Mouse (Mus musculus): ENCODE results near the gene Vav2. TPM values are rescaled to one million over a fixed set of nuclear protein-coding genes. Genes with fewer than 3 reads are reported as not detected.
A peak's percentile ranks its signal among the peaks of the same experiment; 100 is the strongest.

The Vav2 gene
- total and polyA plus RNA-seq, 2 experiments from 2014 or later, result 6.4 to 33.6 TPM

DNA sequence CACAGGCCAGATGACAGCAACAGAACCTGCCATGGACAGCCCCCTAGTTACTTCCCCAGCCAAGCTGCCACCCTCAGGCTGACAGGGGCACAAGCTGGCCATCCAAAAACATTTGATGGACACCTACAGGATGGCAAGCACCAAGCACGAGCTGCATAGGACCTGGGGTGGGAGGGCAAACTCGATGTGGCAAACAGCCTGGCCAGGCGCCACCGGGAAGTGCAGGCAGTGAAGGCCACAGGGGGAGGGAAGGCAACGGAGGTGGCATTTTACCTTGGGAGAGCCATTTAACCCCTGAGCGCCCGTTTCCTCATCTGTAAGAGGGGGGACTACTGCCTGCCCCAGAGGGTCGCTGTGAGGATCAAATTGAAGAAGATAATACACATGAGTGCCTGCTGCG is 33.8 kb upstream of the Vav2 start:
- H3K4me3 ChIP-seq (ENCODE audit: low read depth, low read length), result no peak overlapping the region
- no peak overlapping the region for H3K9ac ChIP-seq (replicated peaks; ENCODE audit: low read length, poor library complexity, severe bottlenecking)
- WGBS, result 77% methylated on average over 9 of the region's 9 CpGs
- H3K36me3 ChIP-seq (ENCODE audit: insufficient read depth, low read length), result peaks cover 78% of the 10 kb centered on the region
- DNase-seq (ENCODE audit: low spot score) (no peak), ATAC-seq (ENCODE audit: low FRiP score) (no peak)
- no peak overlapping the region for H3K27ac ChIP-seq (ENCODE audit: low read depth, low read length)
- H3K9me3 ChIP-seq (ENCODE audit: low read length), result no peaks in the 10 kb centered on the region
- no peaks in the 10 kb centered on the region for H3K27me3 ChIP-seq (ENCODE audit: insufficient read depth, low read length)
- no peak for TF ChIP-seq CTCF (IDR thresholded peaks at IDR 0.05)
- H3K4me2 ChIP-seq (ENCODE audit: low read depth, low read length, poor library complexity, severe bottlenecking), result no peak overlapping the region
- H3K4me1 ChIP-seq (ENCODE audit: insufficient read depth, low read length), result no peaks in the 10 kb centered on the region

DNA sequence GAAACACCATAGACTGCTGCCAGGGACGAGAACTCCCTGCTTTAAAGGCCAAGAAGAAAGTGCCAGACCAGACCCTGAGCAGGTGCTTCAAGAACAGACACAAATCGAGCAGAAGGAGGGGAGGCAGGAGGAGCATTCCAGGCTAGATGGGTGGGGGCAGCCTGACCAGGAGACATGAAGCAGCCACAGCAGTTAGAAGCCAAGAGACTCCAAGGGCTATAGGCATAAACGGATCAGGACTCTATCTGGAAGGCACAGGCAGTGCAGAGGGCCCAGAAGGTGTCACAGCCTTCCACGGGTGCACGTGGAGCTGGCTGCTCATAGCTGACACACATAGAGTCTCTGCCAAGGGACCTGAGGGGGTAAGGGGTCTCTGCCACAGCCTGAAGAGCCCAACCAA is 33.3 kb upstream of the Vav2 start:
- no peaks in the 10 kb centered on the region for H3K9me3 ChIP-seq (ENCODE audit: low read length)
- H3K9ac ChIP-seq (replicated peaks; ENCODE audit: low read length, poor library complexity, severe bottlenecking), result no peak overlapping the region
- no peak for TF ChIP-seq CTCF (IDR thresholded peaks at IDR 0.05)
- H3K36me3 ChIP-seq (ENCODE audit: insufficient read depth, low read length), result peaks cover 79% of the 10 kb centered on the region
- WGBS, result 89% methylated on average over 5 of the region's 5 CpGs
- ATAC-seq (ENCODE audit: low FRiP score) (no peak), DNase-seq (ENCODE audit: low spot score) (no peak)
- H3K4me1 ChIP-seq (ENCODE audit: insufficient read depth, low read length), result no peaks in the 10 kb centered on the region
- no peaks in the 10 kb centered on the region for H3K27me3 ChIP-seq (ENCODE audit: insufficient read depth, low read length)
- H3K4me2 ChIP-seq (ENCODE audit: low read depth, low read length, poor library complexity, severe bottlenecking), result no peak overlapping the region
- H3K27ac ChIP-seq (ENCODE audit: low read depth, low read length), result no peak overlapping the region
- H3K4me3 ChIP-seq (ENCODE audit: low read depth, low read length), result no peak overlapping the region

DNA sequence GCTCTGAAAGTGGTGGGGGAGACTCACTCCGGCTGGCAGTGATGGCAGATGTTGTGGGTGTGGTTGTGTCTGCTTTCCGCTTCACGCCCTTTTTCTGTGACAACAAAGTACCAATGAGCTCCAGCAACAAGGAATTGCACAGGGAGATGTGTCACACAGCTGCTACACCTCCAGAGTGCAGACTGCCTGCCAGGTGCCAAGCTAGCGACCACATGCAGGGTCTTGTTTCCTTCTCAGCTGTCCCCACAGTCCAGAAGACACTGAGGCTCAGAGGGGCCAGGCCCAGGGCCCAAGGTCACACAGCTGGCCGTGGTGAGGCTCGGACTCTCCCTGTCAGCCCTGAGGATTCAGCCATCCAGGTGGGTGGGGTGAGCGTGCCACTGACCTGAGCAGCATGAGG is 32.9 kb upstream of the Vav2 start:
- peaks cover 83% of the 10 kb centered on the region for H3K36me3 ChIP-seq (ENCODE audit: insufficient read depth, low read length)
- no peaks in the 10 kb centered on the region for H3K9me3 ChIP-seq (ENCODE audit: low read length)
- ATAC-seq (ENCODE audit: low FRiP score) (no peak), DNase-seq (ENCODE audit: low spot score) (no peak)
- 91% methylated on average over 7 of the region's 7 CpGs for WGBS
- H3K4me3 ChIP-seq (ENCODE audit: low read depth, low read length), result no peak overlapping the region
- no peak overlapping the region for H3K4me2 ChIP-seq (ENCODE audit: low read depth, low read length, poor library complexity, severe bottlenecking)
- H3K9ac ChIP-seq (replicated peaks; ENCODE audit: low read length, poor library complexity, severe bottlenecking), result no peak overlapping the region
- no peak for TF ChIP-seq CTCF (IDR thresholded peaks at IDR 0.05)
- H3K4me1 ChIP-seq (ENCODE audit: insufficient read depth, low read length), result no peaks in the 10 kb centered on the region
- H3K27me3 ChIP-seq (ENCODE audit: insufficient read depth, low read length), result no peaks in the 10 kb centered on the region
- no peak overlapping the region for H3K27ac ChIP-seq (ENCODE audit: low read depth, low read length)

DNA sequence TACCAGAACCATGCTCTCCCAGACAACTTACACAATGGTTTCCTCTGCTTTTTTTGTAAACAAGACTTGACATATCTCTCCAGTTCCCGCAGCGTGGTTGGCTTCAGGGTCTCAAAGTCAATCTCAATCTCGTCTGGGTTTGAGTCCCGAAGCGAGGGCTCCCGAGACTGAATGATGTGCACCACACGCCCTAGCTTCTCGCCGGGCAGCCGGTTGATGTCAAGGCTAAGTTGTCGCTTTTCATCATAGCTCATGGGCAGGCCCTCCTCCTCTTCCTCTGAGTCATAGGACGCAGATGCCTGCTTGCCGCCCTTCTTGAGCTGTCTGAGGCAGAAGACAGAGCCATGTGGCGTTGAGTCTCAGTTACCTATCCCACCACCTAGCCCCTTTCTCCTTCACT is 23.4 kb upstream of the Vav2 start:
- H3K4me3 ChIP-seq (ENCODE audit: low read depth, low read length), result no peak overlapping the region
- WGBS, result 93% methylated on average over 14 of the region's 14 CpGs
- no peak overlapping the region for H3K9ac ChIP-seq (replicated peaks; ENCODE audit: low read length, poor library complexity, severe bottlenecking)
- ATAC-seq (ENCODE audit: low FRiP score), result no peak
- no peak for TF ChIP-seq CTCF (IDR thresholded peaks at IDR 0.05)
- H3K4me1 ChIP-seq (ENCODE audit: insufficient read depth, low read length), result no peaks in the 10 kb centered on the region
- no peaks in the 10 kb centered on the region for H3K27me3 ChIP-seq (ENCODE audit: insufficient read depth, low read length)
- peaks cover 72% of the 10 kb centered on the region for H3K36me3 ChIP-seq (ENCODE audit: insufficient read depth, low read length)
- no peaks in the 10 kb centered on the region for H3K9me3 ChIP-seq (ENCODE audit: low read length)
- no peak overlapping the region for H3K4me2 ChIP-seq (ENCODE audit: low read depth, low read length, poor library complexity, severe bottlenecking)
- no peak for DNase-seq (ENCODE audit: low spot score)
- no peak overlapping the region for H3K27ac ChIP-seq (ENCODE audit: low read depth, low read length)

DNA sequence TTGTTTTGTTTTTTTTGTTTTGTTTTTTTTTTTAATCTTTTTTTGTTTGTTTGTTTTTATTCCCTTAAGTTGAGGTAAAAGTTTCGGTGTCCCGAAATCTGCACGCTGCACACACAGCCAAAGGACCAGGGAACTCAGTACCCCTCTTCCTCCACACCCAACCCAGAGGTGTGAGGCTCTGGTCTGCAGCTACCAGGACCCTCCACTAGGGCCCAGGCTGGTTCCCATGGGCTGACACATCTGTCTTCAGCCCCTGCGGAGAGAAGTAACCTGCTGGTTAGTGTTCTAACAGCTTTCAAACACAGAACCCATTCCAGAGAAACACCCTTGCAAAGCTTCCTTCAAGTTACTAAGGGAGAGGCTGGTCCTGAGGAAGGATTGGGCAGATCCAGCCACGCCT is 20.9 kb upstream of the Vav2 start:
- WGBS, result 87% methylated on average over 5 of the region's 5 CpGs
- no peak for DNase-seq (ENCODE audit: low spot score)
- H3K4me1 ChIP-seq (ENCODE audit: insufficient read depth, low read length), result peaks cover 7% of the 10 kb centered on the region; the same call in 1 of the 2 replicates
- H3K9ac ChIP-seq (replicated peaks; ENCODE audit: low read length, poor library complexity, severe bottlenecking), result no peak overlapping the region
- no peak for ATAC-seq (ENCODE audit: low FRiP score)
- no peaks in the 10 kb centered on the region for H3K9me3 ChIP-seq (ENCODE audit: low read length)
- peaks cover 47% of the 10 kb centered on the region for H3K36me3 ChIP-seq (ENCODE audit: insufficient read depth, low read length)
- H3K27ac ChIP-seq (ENCODE audit: low read depth, low read length), result no peak overlapping the region
- no peak overlapping the region for H3K4me2 ChIP-seq (ENCODE audit: low read depth, low read length, poor library complexity, severe bottlenecking)
- peak; percentile 47 for TF ChIP-seq CTCF (IDR thresholded peaks at IDR 0.05)
- H3K4me3 ChIP-seq (ENCODE audit: low read depth, low read length), result no peak overlapping the region
- no peaks in the 10 kb centered on the region for H3K27me3 ChIP-seq (ENCODE audit: insufficient read depth, low read length)

DNA sequence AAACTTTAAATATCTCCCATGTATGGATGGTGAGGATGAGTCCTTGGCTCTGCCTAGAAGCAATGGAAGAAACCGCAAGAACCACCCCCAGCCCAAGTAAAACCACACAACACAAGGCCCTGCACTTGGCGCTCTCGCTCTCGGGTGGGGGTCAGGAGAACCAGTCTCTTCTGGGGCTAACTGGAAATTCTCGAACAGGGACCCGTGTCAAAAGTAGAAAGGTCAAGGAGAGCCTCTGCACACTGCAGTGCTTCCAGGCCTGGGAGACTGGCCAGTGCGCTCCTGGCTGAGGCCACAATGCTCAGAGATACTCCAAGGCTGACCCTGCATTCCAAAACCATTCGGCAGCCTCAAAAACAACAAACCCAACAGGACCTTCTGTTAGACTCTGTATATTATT is 20.0 kb upstream of the Vav2 start:
- no peak for DNase-seq (ENCODE audit: low spot score)
- no peak for TF ChIP-seq CTCF (IDR thresholded peaks at IDR 0.05)

More for the DNA sequence above, 20.0 kb upstream of the Vav2 start:
- Histone ChIP-seq H3K9me3 (ENCODE audit: low read length) (no peaks in the 10 kb centered on the region), H3K27me3 (ENCODE audit: insufficient read depth, low read length) (no peaks in the 10 kb centered on the region), H3K27ac (ENCODE audit: low read depth, low read length) (no peak overlapping the region), H3K36me3 (ENCODE audit: insufficient read depth, low read length) (peaks cover 41% of the 10 kb centered on the region), H3K4me3 (ENCODE audit: low read depth, low read length) (no peak overlapping the region), H3K4me2 (ENCODE audit: low read depth, low read length, poor library complexity, severe bottlenecking) (no peak overlapping the region), H3K9ac (replicated peaks; ENCODE audit: low read length, poor library complexity, severe bottlenecking) (no peak overlapping the region), H3K4me1 (ENCODE audit: insufficient read depth, low read length) (peaks cover 7% of the 10 kb centered on the region; the same call in 1 of the 2 replicates)
- WGBS, result 92% methylated on average over 8 of the region's 8 CpGs
- ATAC-seq (ENCODE audit: low FRiP score), result no peak

Measured in midbrain, postnatal 0 days (tissue).